Mouse (Mus musculus): ENCODE data around the gene Rxfp2. TPM values are rescaled to one million over a fixed set of nuclear protein-coding genes. Genes with fewer than 3 reads are reported as not detected.

Rxfp2 gene
- polyA plus RNA-seq, 1 experiment from 2014 or later: 0.60 TPM

- no peaks in the 10 kb centered on the region for H3K36me3 ChIP-seq
- peaks cover 8% of the 10 kb centered on the region; the same call in 1 of the 2 replicates for H3K4me1 ChIP-seq (replicated peaks)
- no peak overlapping the region for H3K9ac ChIP-seq (replicated peaks)
- 0 out of 2 replicates have a peak, but pooled peaks cover 4% of the 10 kb centered on the region for H3K9me3 ChIP-seq
- no peak overlapping the region for H3K4me2 ChIP-seq
- no peak for ATAC-seq (ENCODE audit: insufficient number of reproducible peaks, insufficient read depth, low FRiP score, low TSS enrichment, low read depth)
- H3K27me3 ChIP-seq: peaks cover 11% of the 10 kb centered on the region
- no peak overlapping the region for H3K4me3 ChIP-seq (replicated peaks)
- no peak overlapping the region for H3K27ac ChIP-seq
- 57% methylated on average over 4 of the region's 4 CpGs for WGBS
These were observed 3.3 kb downstream of the Rxfp2 start for GRCm38 (mm10) chr5:150021805-150022204.

DNA sequence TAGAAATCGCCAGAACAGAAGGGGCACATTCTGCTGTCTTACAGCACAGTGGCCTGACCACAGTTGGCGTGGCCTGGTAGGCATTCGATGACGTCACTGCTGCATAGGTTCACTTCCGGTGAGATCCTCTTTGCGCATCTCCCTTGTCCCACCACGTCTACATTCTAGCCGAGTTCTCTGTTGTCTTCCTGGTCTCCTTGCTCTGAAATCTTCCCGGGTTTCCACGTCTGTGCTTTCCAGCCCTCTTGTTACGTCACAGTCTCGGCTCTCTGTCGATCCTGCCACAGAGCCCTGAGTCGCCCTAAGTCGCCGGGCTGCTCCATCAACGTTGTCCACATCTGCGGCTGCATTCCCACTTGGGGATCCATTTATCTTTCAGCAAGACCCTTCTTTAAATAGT, 4.1 kb downstream of the Rxfp2 start:
- Histone ChIP-seq H3K4me3 (replicated peaks) (no peak overlapping the region), H3K36me3 (no peaks in the 10 kb centered on the region), H3K9me3 (0 out of 2 replicates have a peak, but pooled peaks cover 4% of the 10 kb centered on the region), H3K27me3 (peaks cover 11% of the 10 kb centered on the region), H3K4me2 (no peak overlapping the region), H3K4me1 (replicated peaks) (0 out of 2 replicates have a peak, but pooled peaks cover 5% of the 10 kb centered on the region), H3K27ac (no peak overlapping the region), H3K9ac (replicated peaks) (no peak overlapping the region)
- no peak for ATAC-seq (ENCODE audit: insufficient number of reproducible peaks, insufficient read depth, low FRiP score, low TSS enrichment, low read depth)
- WGBS: 90% methylated on average over 18 of the region's 18 CpGs

DNA sequence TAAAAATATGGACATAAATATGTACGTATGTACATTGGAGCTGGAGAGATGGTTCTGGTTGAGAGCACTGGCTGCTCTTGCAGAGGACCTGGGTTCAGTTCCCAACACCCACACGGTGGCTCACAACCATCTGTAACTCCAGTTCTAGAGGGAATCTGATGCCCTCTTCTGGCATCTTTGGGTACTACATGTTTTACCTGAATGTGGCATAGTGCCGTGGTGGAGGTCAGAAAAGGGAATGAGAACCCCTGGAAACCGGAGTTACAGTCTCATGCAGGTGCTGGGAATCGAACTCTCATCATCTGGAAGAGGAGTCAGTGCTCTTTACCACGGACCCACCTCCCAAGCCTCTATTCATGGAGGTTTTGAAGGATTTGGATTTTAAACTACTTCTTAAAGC, 5.0 kb downstream of the Rxfp2 start:
- ATAC-seq (ENCODE audit: insufficient number of reproducible peaks, insufficient read depth, low FRiP score, low TSS enrichment, low read depth): no peak
- H3K9me3 ChIP-seq: 0 out of 2 replicates have a peak, but pooled peaks cover 4% of the 10 kb centered on the region
- H3K27ac ChIP-seq: no peak overlapping the region
- no peak overlapping the region for H3K4me2 ChIP-seq
- H3K27me3 ChIP-seq: peaks cover 6% of the 10 kb centered on the region
- no peak overlapping the region for H3K4me3 ChIP-seq (replicated peaks)
- H3K4me1 ChIP-seq (replicated peaks): 0 out of 2 replicates have a peak, but pooled peaks cover 5% of the 10 kb centered on the region
- no peak overlapping the region for H3K9ac ChIP-seq (replicated peaks)
- WGBS: 93% methylated on average over 6 of the region's 6 CpGs
- no peaks in the 10 kb centered on the region for H3K36me3 ChIP-seq

GRCm38 (mm10) chr5:150024188-150024587, 5.7 kb downstream of the Rxfp2 start:
- no peak for ATAC-seq (ENCODE audit: insufficient number of reproducible peaks, insufficient read depth, low FRiP score, low TSS enrichment, low read depth)

GRCm38 (mm10) chr5:150024901-150025300, 6.4 kb downstream of the Rxfp2 start:
- H3K36me3 ChIP-seq: no peaks in the 10 kb centered on the region
- no peak overlapping the region for H3K4me2 ChIP-seq
- no peaks in the 10 kb centered on the region for H3K4me1 ChIP-seq (replicated peaks)
- no peaks in the 10 kb centered on the region for H3K27me3 ChIP-seq
- H3K4me3 ChIP-seq (replicated peaks): no peak overlapping the region
- H3K9me3 ChIP-seq: 0 out of 2 replicates have a peak, but pooled peaks cover 4% of the 10 kb centered on the region
- no peak for ATAC-seq (ENCODE audit: insufficient number of reproducible peaks, insufficient read depth, low FRiP score, low TSS enrichment, low read depth)
- H3K9ac ChIP-seq (replicated peaks): no peak overlapping the region
- WGBS: 92% methylated on average over 14 of the region's 14 CpGs
- H3K27ac ChIP-seq: no peak overlapping the region

More at GRCm38 (mm10) chr5:150024188-150024587, 5.7 kb downstream of the Rxfp2 start:
- H3K9me3 ChIP-seq: 0 out of 2 replicates have a peak, but pooled peaks cover 4% of the 10 kb centered on the region
- H3K9ac ChIP-seq (replicated peaks): no peak overlapping the region
- WGBS: 80% methylated on average over 2 of the region's 2 CpGs
- H3K4me2 ChIP-seq: no peak overlapping the region
- no peaks in the 10 kb centered on the region for H3K27me3 ChIP-seq
- H3K4me1 ChIP-seq (replicated peaks): no peaks in the 10 kb centered on the region
- no peak overlapping the region for H3K27ac ChIP-seq
- H3K4me3 ChIP-seq (replicated peaks): no peak overlapping the region
- H3K36me3 ChIP-seq: no peaks in the 10 kb centered on the region

GRCm38 (mm10) chr5:150025326-150025725, 6.9 kb downstream of the Rxfp2 start:
- no peak for ATAC-seq (ENCODE audit: insufficient number of reproducible peaks, insufficient read depth, low FRiP score, low TSS enrichment, low read depth)
- whole genome bisulfite sequencing: 93% methylated on average over 15 of the region's 15 CpGs
- no peaks in the 10 kb centered on the region for H3K36me3 ChIP-seq
- H3K27me3 ChIP-seq: no peaks in the 10 kb centered on the region
- H3K4me3 ChIP-seq (replicated peaks): no peak overlapping the region
- 0 out of 2 replicates have a peak, but pooled peaks cover 4% of the 10 kb centered on the region for H3K9me3 ChIP-seq
- H3K27ac ChIP-seq: no peak overlapping the region
- H3K9ac ChIP-seq (replicated peaks): no peak overlapping the region
- no peak overlapping the region for H3K4me2 ChIP-seq
- no peaks in the 10 kb centered on the region for H3K4me1 ChIP-seq (replicated peaks)

DNA sequence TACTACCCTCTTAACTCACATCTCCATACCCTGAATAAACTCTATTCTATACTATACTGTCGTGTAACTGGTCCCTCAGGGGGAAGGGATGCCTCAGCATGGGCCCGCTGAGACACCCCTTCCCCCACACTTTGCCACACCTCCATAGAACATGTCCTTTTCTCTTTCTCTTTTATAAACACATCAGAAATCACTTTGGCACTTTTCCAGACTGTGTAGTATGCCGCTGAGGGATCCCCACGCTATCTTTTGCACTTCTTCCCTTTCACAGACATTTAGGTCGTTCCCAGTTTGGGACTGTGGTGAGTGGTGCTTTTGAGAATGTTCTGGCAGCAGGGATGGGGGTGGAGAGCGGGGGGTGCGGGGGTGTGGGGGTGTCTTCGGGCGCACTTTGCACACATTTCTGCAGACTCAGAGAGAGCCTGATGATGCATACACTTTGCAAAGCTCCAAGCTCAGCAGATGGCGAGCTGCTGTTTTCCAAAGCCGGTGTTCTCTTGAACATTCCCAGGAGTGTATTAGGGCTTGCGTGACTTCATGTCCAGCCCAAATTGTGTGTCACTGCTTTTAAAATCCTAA, 8.1 kb downstream of the Rxfp2 start:
- Histone ChIP-seq H3K27me3 (no peaks in the 10 kb centered on the region), H3K4me2 (no peak overlapping the region), H3K9ac (replicated peaks) (no peak overlapping the region), H3K9me3 (0 out of 2 replicates have a peak, but pooled peaks cover 4% of the 10 kb centered on the region), H3K4me3 (replicated peaks) (no peak overlapping the region), H3K36me3 (no peaks in the 10 kb centered on the region), H3K27ac (no peak overlapping the region), H3K4me1 (replicated peaks) (peaks cover under 1% of the 10 kb centered on the region)
- no peak for ATAC-seq (ENCODE audit: insufficient number of reproducible peaks, insufficient read depth, low FRiP score, low TSS enrichment, low read depth)
- WGBS: 89% methylated on average over 12 of the region's 12 CpGs

DNA sequence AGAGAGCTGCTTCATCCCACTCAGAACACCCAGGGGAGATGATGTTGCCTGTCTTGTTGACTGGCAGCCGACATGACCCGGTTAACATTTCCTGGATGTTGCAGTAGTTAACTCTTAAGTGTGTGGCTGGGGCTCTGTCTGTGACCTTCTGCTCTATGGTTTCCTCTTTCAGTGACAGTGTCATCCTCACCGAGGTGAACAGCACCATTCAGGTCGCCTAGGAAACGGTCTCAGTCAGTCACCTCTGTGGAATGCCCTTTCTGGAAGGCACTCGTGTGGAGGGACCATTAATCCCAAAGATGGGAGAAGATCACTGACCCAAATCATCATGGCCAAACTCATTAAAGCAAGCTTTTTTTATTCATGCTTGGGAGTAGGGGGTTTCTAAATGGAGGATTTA, 12.7 kb downstream of the Rxfp2 start:
- no peaks in the 10 kb centered on the region for H3K27me3 ChIP-seq
- H3K4me1 ChIP-seq (replicated peaks): peaks cover 17% of the 10 kb centered on the region
- no peak overlapping the region for H3K9ac ChIP-seq (replicated peaks)
- no peak overlapping the region for H3K4me3 ChIP-seq (replicated peaks)
- 50% methylated on average over 6 of the region's 6 CpGs for WGBS
- no peak overlapping the region for H3K27ac ChIP-seq
- H3K36me3 ChIP-seq: no peaks in the 10 kb centered on the region
- H3K4me2 ChIP-seq: no peak overlapping the region
- H3K9me3 ChIP-seq: no peaks in the 10 kb centered on the region
- no peak for ATAC-seq (ENCODE audit: insufficient number of reproducible peaks, insufficient read depth, low FRiP score, low TSS enrichment, low read depth)

GRCm38 (mm10) chr5:150031634-150032033, 13.2 kb downstream of the Rxfp2 start:
- no peak overlapping the region for H3K4me2 ChIP-seq
- H3K27ac ChIP-seq: no peak overlapping the region
- H3K9ac ChIP-seq (replicated peaks): no peak overlapping the region
- no peaks in the 10 kb centered on the region for H3K27me3 ChIP-seq
- no peaks in the 10 kb centered on the region for H3K36me3 ChIP-seq
- H3K4me3 ChIP-seq (replicated peaks): no peak overlapping the region
- ATAC-seq (ENCODE audit: insufficient number of reproducible peaks, insufficient read depth, low FRiP score, low TSS enrichment, low read depth): no peak
- WGBS: 80% methylated on average over 3 of the region's 3 CpGs
- H3K9me3 ChIP-seq: no peaks in the 10 kb centered on the region
- peaks cover 17% of the 10 kb centered on the region for H3K4me1 ChIP-seq (replicated peaks)

- Histone ChIP-seq H3K9me3 (no peaks in the 10 kb centered on the region), H3K4me3 (replicated peaks) (no peak overlapping the region), H3K27me3 (no peaks in the 10 kb centered on the region), H3K27ac (no peak overlapping the region), H3K36me3 (no peaks in the 10 kb centered on the region), H3K4me2 (no peak overlapping the region), H3K4me1 (replicated peaks) (peaks cover 17% of the 10 kb centered on the region), H3K9ac (replicated peaks) (no peak overlapping the region)
- no peak for ATAC-seq (ENCODE audit: insufficient number of reproducible peaks, insufficient read depth, low FRiP score, low TSS enrichment, low read depth)
- WGBS: 50% methylated on average over 3 of the region's 3 CpGs
These were observed 13.6 kb downstream of the Rxfp2 start for GRCm38 (mm10) chr5:150032075-150032492.

- Histone ChIP-seq H3K27ac (no peak overlapping the region), H3K9me3 (no peaks in the 10 kb centered on the region), H3K4me1 (replicated peaks) (peaks cover 17% of the 10 kb centered on the region), H3K4me2 (no peak overlapping the region), H3K4me3 (replicated peaks) (no peak overlapping the region), H3K27me3 (no peaks in the 10 kb centered on the region), H3K9ac (replicated peaks) (no peak overlapping the region), H3K36me3 (no peaks in the 10 kb centered on the region)
- WGBS: 80% methylated on average over 8 of the region's 8 CpGs
- no peak for ATAC-seq (ENCODE audit: insufficient number of reproducible peaks, insufficient read depth, low FRiP score, low TSS enrichment, low read depth)
These were observed 17.8 kb downstream of the Rxfp2 start for GRCm38 (mm10) chr5:150036286-150036685.

GRCm38 (mm10) chr5:150036918-150037317, 18.4 kb downstream of the Rxfp2 start:
- H3K4me1 ChIP-seq (replicated peaks): peaks cover 13% of the 10 kb centered on the region
- H3K36me3 ChIP-seq: no peaks in the 10 kb centered on the region
- no peak overlapping the region for H3K4me2 ChIP-seq
- 68% methylated on average over 4 of the region's 4 CpGs for WGBS
- no peak overlapping the region for H3K27ac ChIP-seq
- no peak overlapping the region for H3K4me3 ChIP-seq (replicated peaks)
- no peak overlapping the region for H3K9ac ChIP-seq (replicated peaks)
- H3K27me3 ChIP-seq: no peaks in the 10 kb centered on the region
- no peak for ATAC-seq (ENCODE audit: insufficient number of reproducible peaks, insufficient read depth, low FRiP score, low TSS enrichment, low read depth)
- no peaks in the 10 kb centered on the region for H3K9me3 ChIP-seq
